Mouse (Mus musculus) hindbrain, embryonic 10.5 days (tissue): ENCODE results near the gene Rabgef1. TPM values are rescaled to one million over a fixed set of nuclear protein-coding genes. Genes with fewer than 3 reads are reported as not detected.

ENCODE experiments used
- DNase-seq: peaks from one replicate; pipeline ENCODE4 v3.0.0-alpha.2; 2017; ENCODE audit warnings: low spot score
- H3K27ac ChIP-seq: fragments of 300-500 bp; sonication (generic); 2 replicates; pipeline ENCODE4 v1.5.1; 2016; ENCODE audit warnings: mild to moderate bottlenecking, moderate library complexity
- H3K27me3 ChIP-seq: fragments of 300-500 bp; sonication (generic); 2 replicates; pipeline ENCODE4 v1.6.1; 2016; ENCODE audit warnings: mild to moderate bottlenecking; ENCODE audit not compliant: poor library complexity, insufficient read depth, severe bottlenecking
- H3K36me3 ChIP-seq: fragments of 300-500 bp; sonication (generic); 2 replicates; pipeline ENCODE4 v1.6.1; 2016; ENCODE audit warnings: mild to moderate bottlenecking, moderate library complexity
- H3K4me1 ChIP-seq: fragments of 300-500 bp; sonication (generic); replicated peaks from 2 replicates; pipeline ENCODE4 v1.6.1; 2016; ENCODE audit warnings: mild to moderate bottlenecking
- H3K4me3 ChIP-seq: fragments of 300-500 bp; sonication (generic); 2 replicates; pipeline ENCODE4 v1.5.1; 2016; ENCODE audit warnings: mild to moderate bottlenecking, moderate library complexity
- H3K9me3 ChIP-seq: fragments of 300-500 bp; sonication (generic); 2 replicates; pipeline ENCODE4 v1.6.1; 2016; ENCODE audit warnings: mild to moderate bottlenecking, moderate library complexity
- WGBS: fragments of 180-500 bp; shearing (Covaris S2); methylation state at CpG from one replicate; pipeline ENCODE4 v1.1.7; 2016; 5-methylcytosine and 5-hydroxymethylcytosine counted together
- polyA plus RNA-seq: library from polyadenylated mRNA; unstranded; fragments of >200 nt; fragmentation: Nextera tagmentation; extraction: Ambion mirVana; gene quantifications from 2 replicates; pipeline ENCODE4 v1.2.1, GENCODE M21; 2016

Gene Rabgef1
- polyA plus RNA-seq, 1 experiment from 2014 or later: 27.3 TPM

DNA sequence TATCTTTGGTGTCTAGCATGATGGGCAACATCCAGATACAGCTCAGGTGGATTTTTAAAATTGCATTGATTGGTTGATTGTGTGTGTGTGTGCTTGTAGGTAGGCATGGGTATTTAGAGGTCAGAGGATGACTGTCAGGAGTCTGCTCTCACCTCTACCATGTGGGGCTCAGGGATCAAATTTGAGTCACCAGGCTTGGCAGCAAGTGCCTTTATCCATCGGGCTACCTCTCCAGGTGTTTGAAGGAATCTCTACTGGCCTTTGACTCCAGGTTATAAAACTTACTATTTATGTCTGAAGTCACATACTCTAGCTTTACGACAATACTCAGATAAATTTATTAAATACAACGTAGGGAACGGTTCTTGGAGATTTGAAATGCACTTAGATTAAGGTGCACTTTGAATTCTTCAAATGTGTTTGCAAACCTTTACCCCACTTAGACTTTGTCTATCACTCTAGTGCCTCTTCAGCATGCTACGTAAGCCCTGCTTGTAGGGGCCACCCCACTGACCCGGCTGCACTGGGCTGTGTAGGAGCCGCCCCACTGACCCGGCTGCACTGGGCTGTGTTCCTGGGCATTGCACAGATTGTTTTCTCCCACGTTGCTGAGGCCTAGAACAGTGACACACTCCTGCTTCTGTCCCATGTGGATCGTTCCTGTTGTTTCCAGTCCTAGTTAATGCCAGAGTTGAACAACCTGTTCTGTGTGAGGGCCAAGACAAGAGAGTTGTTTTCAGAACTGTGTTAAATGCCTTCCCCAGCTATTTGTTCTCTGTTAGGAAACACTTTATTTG, 28.8 kb downstream of the Rabgef1 start:
- H3K27ac ChIP-seq: no peak overlapping the region
- 92% methylated on average over 10 of the region's 10 CpGs for WGBS
- no peak overlapping the region for H3K4me3 ChIP-seq
- H3K27me3 ChIP-seq: no peaks in the 10 kb centered on the region
- H3K36me3 ChIP-seq: peaks cover 72% of the 10 kb centered on the region
- no peaks in the 10 kb centered on the region for H3K4me1 ChIP-seq
- DNase-seq: no peak
- no peaks in the 10 kb centered on the region for H3K9me3 ChIP-seq

- Histone ChIP-seq H3K4me1 (no peaks in the 10 kb centered on the region), H3K27ac (no peak overlapping the region), H3K9me3 (no peaks in the 10 kb centered on the region), H3K4me3 (no peak overlapping the region), H3K27me3 (no peaks in the 10 kb centered on the region), H3K36me3 (peaks cover 75% of the 10 kb centered on the region)
- DNase-seq: no peak
- 90% methylated on average over 4 of the region's 4 CpGs for WGBS
Measured at GRCm38 (mm10) chr5:130203948-130204347, 32.4 kb downstream of the Rabgef1 start.

DNA sequence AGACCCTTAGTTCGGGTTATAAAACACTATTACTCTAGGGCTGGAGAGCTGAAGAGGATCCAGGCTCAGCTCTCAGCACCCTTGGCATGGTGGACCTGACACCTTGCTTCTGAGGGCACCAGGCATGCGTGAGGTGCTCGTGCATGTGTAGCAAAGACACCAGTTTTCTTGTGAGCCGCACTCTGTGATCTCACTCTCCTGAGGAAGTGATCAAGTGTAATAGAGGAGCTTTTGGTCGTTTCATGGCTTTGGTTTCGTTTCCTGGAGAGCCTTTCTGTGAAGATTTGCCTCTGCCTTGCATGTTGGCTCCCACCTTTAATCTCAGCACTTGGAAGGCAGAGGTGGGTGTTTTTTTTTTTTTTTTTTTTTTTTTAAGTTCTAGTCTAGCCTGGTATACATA, 33.0 kb downstream of the Rabgef1 start:
- DNase-seq: no peak
- WGBS: 87% methylated on average over 6 of the region's 6 CpGs
- H3K27ac ChIP-seq: no peak overlapping the region
- H3K27me3 ChIP-seq: no peaks in the 10 kb centered on the region
- H3K36me3 ChIP-seq: peaks cover 75% of the 10 kb centered on the region
- H3K9me3 ChIP-seq: no peaks in the 10 kb centered on the region
- no peaks in the 10 kb centered on the region for H3K4me1 ChIP-seq
- no peak overlapping the region for H3K4me3 ChIP-seq

- peaks cover 77% of the 10 kb centered on the region for H3K36me3 ChIP-seq
- 92% methylated on average over 3 of the region's 3 CpGs for WGBS
- no peak overlapping the region for H3K4me3 ChIP-seq
- H3K27me3 ChIP-seq: no peaks in the 10 kb centered on the region
- H3K4me1 ChIP-seq: no peaks in the 10 kb centered on the region
- H3K27ac ChIP-seq: no peak overlapping the region
- DNase-seq: no peak
- H3K9me3 ChIP-seq: no peaks in the 10 kb centered on the region
Measured at GRCm38 (mm10) chr5:130205441-130206023, 33.9 kb downstream of the Rabgef1 start.

GRCm38 (mm10) chr5:130207299-130207698, 35.7 kb downstream of the Rabgef1 start:
- peaks cover 80% of the 10 kb centered on the region for H3K36me3 ChIP-seq
- 94% methylated on average over 4 of the region's 4 CpGs for WGBS
- H3K4me3 ChIP-seq: no peak overlapping the region
- DNase-seq: no peak
- no peaks in the 10 kb centered on the region for H3K27me3 ChIP-seq
- no peaks in the 10 kb centered on the region for H3K9me3 ChIP-seq
- no peak overlapping the region for H3K27ac ChIP-seq
- H3K4me1 ChIP-seq: no peaks in the 10 kb centered on the region

DNA sequence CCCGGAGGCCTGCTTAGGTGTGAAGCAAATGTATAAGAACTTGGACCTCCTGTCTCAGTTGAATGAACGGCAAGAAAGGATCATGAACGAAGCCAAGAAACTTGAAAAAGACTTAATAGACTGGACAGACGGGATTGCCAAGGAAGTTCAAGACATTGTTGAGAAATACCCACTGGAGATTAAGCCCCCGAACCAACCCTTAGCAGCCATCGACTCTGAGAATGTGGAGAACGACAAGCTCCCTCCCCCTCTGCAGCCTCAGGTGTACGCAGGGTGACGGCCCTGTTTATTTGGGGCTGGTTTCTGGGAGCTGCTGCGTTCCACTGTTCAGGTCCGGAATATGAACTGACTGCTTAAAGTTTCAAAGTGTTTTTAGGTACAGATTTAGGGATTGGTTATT, 41.4 kb downstream of the Rabgef1 start:
- 92% methylated on average over 11 of the region's 11 CpGs for WGBS
- no peak overlapping the region for H3K4me3 ChIP-seq
- H3K27ac ChIP-seq: no peak overlapping the region
- H3K36me3 ChIP-seq: peaks cover 65% of the 10 kb centered on the region
- H3K9me3 ChIP-seq: 0 out of 2 replicates have a peak, but pooled peaks cover 3% of the 10 kb centered on the region
- DNase-seq: no peak
- H3K27me3 ChIP-seq: no peaks in the 10 kb centered on the region
- no peaks in the 10 kb centered on the region for H3K4me1 ChIP-seq

GRCm38 (mm10) chr5:130216781-130217180, 45.2 kb downstream of the Rabgef1 start, which contains the start of gene Tmem248:
TSS of gene Tmem248 (plus strand) at chr5:130217081.
- no peak for DNase-seq
- WGBS: 86% methylated on average over 7 of the region's 7 CpGs
- 0 out of 2 replicates have a peak, but pooled peaks cover 7% of the 10 kb centered on the region for H3K9me3 ChIP-seq
- H3K27ac ChIP-seq: no peak within 1 kb of the TSS
- no peak within 1 kb of the TSS for H3K4me3 ChIP-seq
- no peaks in the 10 kb centered on the region for H3K27me3 ChIP-seq
- peaks cover 33% of the 10 kb centered on the region for H3K36me3 ChIP-seq
- H3K4me1 ChIP-seq: peaks cover 10% of the 10 kb centered on the region

- Histone ChIP-seq H3K27me3 (no peaks in the 10 kb centered on the region), H3K4me1 (peaks cover 10% of the 10 kb centered on the region), H3K9me3 (0 out of 2 replicates have a peak, but pooled peaks cover 7% of the 10 kb centered on the region), H3K36me3 (peaks cover 27% of the 10 kb centered on the region), H3K27ac (no peak overlapping the region), H3K4me3 (no peak overlapping the region)
- no peak for DNase-seq
- WGBS: 96% methylated on average over 4 of the region's 4 CpGs
Measured at GRCm38 (mm10) chr5:130217406-130217805, 45.8 kb downstream of the Rabgef1 start.

- 90% methylated on average over 5 of the region's 5 CpGs for WGBS
- Histone ChIP-seq H3K27me3 (no peaks in the 10 kb centered on the region), H3K36me3 (peaks cover 17% of the 10 kb centered on the region), H3K4me3 (no peak overlapping the region), H3K9me3 (0 out of 2 replicates have a peak, but pooled peaks cover 7% of the 10 kb centered on the region), H3K4me1 (peaks cover 16% of the 10 kb centered on the region), H3K27ac (no peak overlapping the region)
- DNase-seq: no peak
Measured at GRCm38 (mm10) chr5:130218336-130218735, 46.7 kb downstream of the Rabgef1 start.

DNA sequence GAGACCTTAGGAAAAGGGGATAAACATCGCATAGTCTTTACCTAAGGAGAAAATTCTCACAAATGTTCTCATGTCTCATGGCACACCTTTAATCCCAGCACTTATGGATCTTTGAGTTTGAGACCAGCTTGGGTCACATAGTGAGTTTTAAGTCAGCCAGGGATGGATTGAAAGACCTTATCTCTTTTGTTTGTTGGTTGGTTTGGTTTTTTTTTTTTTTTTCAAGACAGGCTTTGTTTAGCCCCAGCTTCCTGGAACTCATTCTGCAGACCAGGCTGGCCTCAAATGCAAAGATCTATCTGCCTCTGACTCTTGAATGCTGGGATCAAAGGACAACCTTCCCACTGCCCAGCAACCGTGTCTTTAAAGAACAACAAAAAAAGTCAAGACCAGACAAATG, 49.7 kb downstream of the Rabgef1 start:
- Histone ChIP-seq H3K4me1 (peaks cover 24% of the 10 kb centered on the region), H3K4me3 (peak overlapping the region; percentile 88), H3K9me3 (0 out of 2 replicates have a peak, but pooled peaks cover 7% of the 10 kb centered on the region), H3K36me3 (peaks cover 8% of the 10 kb centered on the region), H3K27me3 (no peaks in the 10 kb centered on the region), H3K27ac (peak overlapping the region; percentile 94)
- WGBS: 47% methylated on average over 2 of the region's 2 CpGs
- no peak for DNase-seq

GRCm38 (mm10) chr5:130221760-130222145, 50.2 kb downstream of the Rabgef1 start:
- Histone ChIP-seq H3K4me1 (peaks cover 24% of the 10 kb centered on the region), H3K36me3 (peaks cover 8% of the 10 kb centered on the region), H3K27me3 (no peaks in the 10 kb centered on the region), H3K27ac (peak overlapping the region; percentile 94), H3K9me3 (0 out of 2 replicates have a peak, but pooled peaks cover 7% of the 10 kb centered on the region), H3K4me3 (peak overlapping the region; percentile 88)
- under 1% methylated on average over 10 of the region's 10 CpGs for WGBS
- DNase-seq: no peak

DNA sequence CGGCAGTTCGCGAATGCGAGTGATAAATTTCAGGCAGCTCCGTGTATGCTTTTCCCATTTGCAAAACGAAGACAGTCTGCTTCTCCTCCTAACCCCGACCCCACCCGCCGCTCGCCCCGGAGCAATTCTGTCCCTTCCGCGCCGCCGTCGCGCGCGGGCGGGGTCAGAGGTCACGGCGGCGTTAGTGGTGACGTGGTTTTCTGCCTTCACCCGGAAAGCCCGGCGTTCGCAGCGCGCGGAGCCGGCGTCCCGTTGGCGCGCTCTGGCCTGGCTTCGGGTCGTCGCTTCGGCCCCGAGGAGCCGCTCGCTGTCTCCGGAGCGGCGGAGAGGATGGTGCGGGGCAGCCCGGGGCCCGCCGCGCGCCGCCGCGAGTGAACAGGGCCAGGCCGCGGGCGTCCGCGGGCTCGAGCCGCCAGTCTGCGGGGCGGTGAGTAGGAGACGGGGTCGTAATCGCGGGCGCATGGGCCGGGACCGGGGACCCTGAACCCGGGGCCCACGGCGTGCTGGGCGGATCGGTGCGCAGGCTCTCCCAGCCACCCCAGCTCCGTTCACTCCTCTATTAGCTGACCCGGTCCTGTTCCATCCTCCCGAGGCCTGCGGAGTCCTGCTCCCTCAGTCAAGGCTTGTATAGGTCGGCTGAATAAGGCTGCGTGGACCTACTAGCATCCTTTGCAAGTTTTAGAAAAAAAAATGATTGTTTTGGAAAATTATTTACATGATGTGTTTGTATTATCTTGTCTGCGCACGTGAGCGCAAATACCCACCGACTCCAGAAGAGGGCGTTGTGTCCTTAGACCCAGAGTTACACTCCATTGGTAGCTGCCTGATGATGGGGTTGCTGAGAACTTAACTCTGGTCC, 50.8 kb downstream of the Rabgef1 start:
- Histone ChIP-seq H3K9me3 (0 out of 2 replicates have a peak, but pooled peaks cover 7% of the 10 kb centered on the region), H3K27me3 (no peaks in the 10 kb centered on the region), H3K4me1 (peaks cover 24% of the 10 kb centered on the region), H3K4me3 (peak overlapping the region; percentile 88), H3K27ac (peak overlapping the region; percentile 94), H3K36me3 (peaks cover 8% of the 10 kb centered on the region)
- peak; percentile 94 for DNase-seq
- under 1% methylated on average over 88 of the region's 88 CpGs for WGBS
